In genomic region chr5:101741224-101741591, GRCm38 (mm10) we compare ENCODE assay signal across 21 mouse cellular contexts. TPM values are rescaled to one million over a fixed set of nuclear protein-coding genes. Genes with fewer than 3 reads are reported as not detected.
A peak's percentile ranks its signal among the peaks of the same experiment; 100 is the strongest.
DNase-seq lines count a peak whose midpoint lies in the region; ATAC-seq lines count a peak whose summit lies in the region.
"Had no signal": no experiment of that assay in that cellular context is flagged by ENCODE, and none has a peak within 500 bp of the region (broad histone marks: within the 10 kb centered on the region; RNA-seq: fewer than 3 reads in every experiment).

No protein-coding gene starts in this region.

- DNase-seq in heart, adult 11 months: peak; percentile 1
- no peak for DNase-seq in heart, postnatal 10 days
- no peak for DNase-seq in kidney, adult 9 months
- DNase-seq in layer of hippocampus, adult 8-10 months (ENCODE audit: low spot score in 2 of 2): no peak
- no peak for DNase-seq in layer of hippocampus, postnatal 10 days (ENCODE audit: low spot score in 2 of 2)
- DNase-seq: adrenal gland, postnatal 14 days; cerebellum, adult 18-20 months; cerebellum, adult 9-11 months; cerebellum, postnatal 36 days; forebrain, postnatal 0 days; gastrocnemius, postnatal 14 days had no signal

- intact Hi-C loops in heart, postnatal 10 days (cut with DNase I): no loop called here

- H3K9ac ChIP-seq in kidney, embryonic 16.5 days (replicated peaks; ENCODE audit: low read length): no peak overlapping the region
- no peak overlapping the region for H3K9ac ChIP-seq in embryonic facial prominence, embryonic 13.5 days
- no peak overlapping the region for H3K9ac ChIP-seq in stomach, embryonic 16.5 days (ENCODE audit: low read length)
- H3K9ac ChIP-seq: forebrain, embryonic 13.5 days; forebrain, postnatal 0 days; heart, embryonic 15.5 days; hindbrain, embryonic 14.5 days had no signal

- 64% methylated on average over 4 of the region's 4 CpGs for WGBS in kidney, embryonic 16.5 days
- 71% methylated on average over 4 of the region's 4 CpGs for WGBS in embryonic facial prominence, embryonic 13.5 days
- WGBS in stomach, embryonic 16.5 days: 85% methylated on average over 4 of the region's 4 CpGs

- no peak overlapping the region; the same call in 1 of the 2 replicates for H3K4me2 ChIP-seq in kidney, embryonic 16.5 days (replicated peaks; ENCODE audit: low read depth, low read length)
- H3K4me2 ChIP-seq in embryonic facial prominence, embryonic 13.5 days: no peak overlapping the region
- H3K4me2 ChIP-seq in stomach, embryonic 16.5 days (ENCODE audit: low read depth, low read length): no peak overlapping the region
- H3K4me2 ChIP-seq: forebrain, embryonic 13.5 days; heart, embryonic 15.5 days; hindbrain, embryonic 14.5 days had no signal

- no peak overlapping the region for H3K4me3 ChIP-seq in kidney, embryonic 16.5 days (ENCODE audit: low read length)
- no peak overlapping the region for H3K4me3 ChIP-seq in embryonic facial prominence, embryonic 13.5 days
- H3K4me3 ChIP-seq in stomach, embryonic 16.5 days (replicated peaks; ENCODE audit: low read length): no peak overlapping the region
- H3K4me3 ChIP-seq: forebrain, embryonic 13.5 days; heart, embryonic 15.5 days; hindbrain, embryonic 10.5 days had no signal

- no peaks in the 10 kb centered on the region for H3K9me3 ChIP-seq in kidney, embryonic 16.5 days (ENCODE audit: low read length)
- H3K9me3 ChIP-seq in embryonic facial prominence, embryonic 13.5 days: no peaks in the 10 kb centered on the region
- H3K9me3 ChIP-seq in stomach, embryonic 16.5 days (replicated peaks; ENCODE audit: control insufficient read depth, low read length): no peaks in the 10 kb centered on the region
- H3K9me3 ChIP-seq: forebrain, embryonic 13.5 days; heart, embryonic 15.5 days; hindbrain, embryonic 10.5 days had no signal

- H3K27me3 ChIP-seq in kidney, embryonic 16.5 days (ENCODE audit: insufficient read depth, low read length): no peaks in the 10 kb centered on the region
- H3K27me3 ChIP-seq in embryonic facial prominence, embryonic 13.5 days: no peaks in the 10 kb centered on the region
- no peaks in the 10 kb centered on the region for H3K27me3 ChIP-seq in stomach, embryonic 16.5 days (ENCODE audit: control insufficient read depth, insufficient read depth, low read length)
- H3K27me3 ChIP-seq: forebrain, embryonic 13.5 days; heart, embryonic 15.5 days; Patski had no signal

- no peaks in the 10 kb centered on the region for H3K36me3 ChIP-seq in kidney, embryonic 16.5 days (ENCODE audit: insufficient read depth, low read length)
- no peaks in the 10 kb centered on the region for H3K36me3 ChIP-seq in embryonic facial prominence, embryonic 13.5 days
- H3K36me3 ChIP-seq in stomach, embryonic 16.5 days (ENCODE audit: control insufficient read depth, insufficient read depth, low read length): no peaks in the 10 kb centered on the region
- H3K36me3 ChIP-seq: heart, embryonic 15.5 days; hindbrain, embryonic 10.5 days had no signal

- H3K4me1 ChIP-seq in kidney, embryonic 16.5 days (ENCODE audit: insufficient read depth, low read length): 0 out of 2 replicates have a peak, but pooled peaks cover 3% of the 10 kb centered on the region
- 0 out of 2 replicates have a peak, but pooled peaks cover 4% of the 10 kb centered on the region for H3K4me1 ChIP-seq in embryonic facial prominence, embryonic 13.5 days
- no peaks in the 10 kb centered on the region for H3K4me1 ChIP-seq in stomach, embryonic 16.5 days (ENCODE audit: control insufficient read depth, insufficient read depth, low read length)
- H3K4me1 ChIP-seq: forebrain, embryonic 13.5 days; heart, embryonic 15.5 days; hindbrain, embryonic 10.5 days had no signal

- H3K27ac ChIP-seq in kidney, embryonic 16.5 days (ENCODE audit: low read length): no peak overlapping the region
- H3K27ac ChIP-seq in embryonic facial prominence, embryonic 13.5 days: peak overlapping the region; percentile 66
- peak overlapping the region; percentile 61; the same call in 1 of the 2 replicates for H3K27ac ChIP-seq in stomach, embryonic 16.5 days (ENCODE audit: low read length)
- H3K27ac ChIP-seq: forebrain, embryonic 13.5 days; heart, embryonic 15.5 days; hindbrain, embryonic 10.5 days; hindbrain, embryonic 14.5 days had no signal

- peak; percentile 55; the same call in 1 of the 2 replicates for ATAC-seq in kidney, embryonic 16.5 days (ENCODE audit: low FRiP score, low TSS enrichment)
- no peak; the same call in 1 of the 2 replicates for ATAC-seq in embryonic facial prominence, embryonic 13.5 days (ENCODE audit: insufficient number of reproducible peaks, insufficient read depth, low FRiP score, low TSS enrichment, low read depth)
- ATAC-seq in stomach, embryonic 16.5 days (ENCODE audit: insufficient read depth, low FRiP score): no peak
- ATAC-seq: activated CD4-positive, CD25-positive, alpha-beta regulatory T cell, adult 4 months; forebrain, embryonic 13.5 days; forebrain, postnatal 0 days; Patski had no signal

RNA-seq across cellular contexts. Expression of gene Cds1, which starts 23.7 kb away (rescaled TPM):
- total RNA-seq in heart, postnatal 10 days (2021): 1 to 10 TPM; 4.5 to 5.3 TPM
- polyA plus RNA-seq in kidney, embryonic 16.5 days (2015; fragmentation: Nextera tagmentation; extraction: Ambion mirVana): 15.8 and 16.0 TPM in 2 replicates
- 5.6 and 7.3 TPM in 2 replicates for polyA plus RNA-seq in embryonic facial prominence, embryonic 13.5 days (2015; fragmentation: Nextera tagmentation; extraction: Ambion mirVana)
- polyA plus RNA-seq in stomach, embryonic 16.5 days (2015; fragmentation: Nextera tagmentation; extraction: Ambion mirVana): 9.2 and 9.9 TPM in 2 replicates
- total RNA-seq in layer of hippocampus, adult 8-10 months (2022): 10 to 100 TPM; 66.3 to 73.0 (median 70.9) TPM
- 10 to 100 TPM; 63.5 to 70.7 TPM for total RNA-seq in layer of hippocampus, postnatal 10 days (2021)
- polyA plus RNA-seq: activated CD4-positive, CD25-positive, alpha-beta regulatory T cell, adult 4 months; C2C12 had no signal

Comparison
In these comparisons a context has a peak if more than half of its experiments do, and no peak if none do; other contexts are left out.
1. RNA of gene Cds1, which starts 23.7 kb away (total RNA-seq): 66.3 to 73.0 TPM in layer of hippocampus, adult 8-10 months and 63.5 to 70.7 TPM in layer of hippocampus, postnatal 10 days; 4.5 to 5.3 TPM in heart, postnatal 10 days; every median in the first group is over 10 times any median in the second.